16 mouse cellular contexts compared by ENCODE assay signal in genomic region chr7:73302501-73302900, GRCm38 (mm10).
DNase-seq lines count a peak whose midpoint lies in the region; ATAC-seq lines count a peak whose summit lies in the region.
"Had no signal": no experiment of that assay in that cellular context is flagged by ENCODE, and none has a peak within 500 bp of the region (broad histone marks: within the 10 kb centered on the region; RNA-seq: fewer than 3 reads in every experiment).

No protein-coding gene starts in this region.

- H3K27ac ChIP-seq in heart, embryonic 10.5 days, result no peak overlapping the region
- peak overlapping the region; percentile 54 for H3K27ac ChIP-seq in forebrain, embryonic 12.5 days
- peak overlapping the region; percentile 84 for H3K27ac ChIP-seq in midbrain, embryonic 10.5 days (replicated peaks)
- H3K27ac ChIP-seq in neural tube, embryonic 15.5 days (replicated peaks), result peak overlapping the region; percentile 42
- H3K27ac ChIP-seq: liver, embryonic 15.5 days had no signal

- no peak overlapping the region for H3K9ac ChIP-seq in forebrain, embryonic 12.5 days
- H3K9ac ChIP-seq in neural tube, embryonic 15.5 days (replicated peaks), result no peak overlapping the region
- H3K9ac ChIP-seq: liver, embryonic 15.5 days had no signal

- DNase-seq in heart, embryonic 10.5 days (ENCODE audit: low spot score), result peak; percentile 30
- no peak for DNase-seq in heart, adult 18-20 months
- DNase-seq in midbrain, embryonic 10.5 days (ENCODE audit: low spot score), result peak; percentile 43
- no peak for DNase-seq in right cerebral cortex, postnatal 36 days (ENCODE audit: low spot score in 2 of 2)
- no peak for DNase-seq in lung, postnatal 4 days
- DNase-seq in right cerebral cortex, adult 2 months (ENCODE audit: low spot score in 2 of 2), result no peak
- DNase-seq: adrenal gland, postnatal 14 days; cerebellum, adult 18-20 months; kidney, postnatal 25 days; thymus, adult 2 months had no signal

- H3K4me2 ChIP-seq in forebrain, embryonic 12.5 days, result no peak overlapping the region
- H3K4me2 ChIP-seq in neural tube, embryonic 15.5 days, result no peak overlapping the region
- H3K4me2 ChIP-seq: liver, embryonic 15.5 days had no signal

- H3K9me3 ChIP-seq in heart, embryonic 10.5 days, result no peaks in the 10 kb centered on the region
- no peaks in the 10 kb centered on the region for H3K9me3 ChIP-seq in forebrain, embryonic 12.5 days
- H3K9me3 ChIP-seq in midbrain, embryonic 10.5 days (replicated peaks), result no peaks in the 10 kb centered on the region
- H3K9me3 ChIP-seq in neural tube, embryonic 15.5 days (replicated peaks), result no peaks in the 10 kb centered on the region
- H3K9me3 ChIP-seq: liver, embryonic 15.5 days had no signal

- H3K27me3 ChIP-seq in heart, embryonic 10.5 days (ENCODE audit: insufficient read depth, poor library complexity, severe bottlenecking), result peaks cover 16% of the 10 kb centered on the region
- no peaks in the 10 kb centered on the region for H3K27me3 ChIP-seq in forebrain, embryonic 12.5 days
- H3K27me3 ChIP-seq in midbrain, embryonic 10.5 days (ENCODE audit: low read depth, poor library complexity, severe bottlenecking), result 0 out of 2 replicates have a peak, but pooled peaks cover 4% of the 10 kb centered on the region
- no peaks in the 10 kb centered on the region for H3K27me3 ChIP-seq in neural tube, embryonic 15.5 days (replicated peaks)
- H3K27me3 ChIP-seq: Patski had no signal

- peaks cover 4% of the 10 kb centered on the region; the same call in 1 of the 2 replicates for H3K4me1 ChIP-seq in heart, embryonic 10.5 days
- peaks cover 52% of the 10 kb centered on the region for H3K4me1 ChIP-seq in forebrain, embryonic 12.5 days
- H3K4me1 ChIP-seq in midbrain, embryonic 10.5 days, result peaks cover 58% of the 10 kb centered on the region
- peaks cover 32% of the 10 kb centered on the region for H3K4me1 ChIP-seq in neural tube, embryonic 15.5 days
- H3K4me1 ChIP-seq: liver, embryonic 15.5 days had no signal

- WGBS in heart, embryonic 10.5 days, result 67% methylated on average over 3 of the region's 3 CpGs
- WGBS in forebrain, embryonic 12.5 days, result 43% methylated on average over 3 of the region's 3 CpGs
- WGBS in midbrain, embryonic 10.5 days, result 63% methylated on average over 3 of the region's 3 CpGs
- 37% methylated on average over 3 of the region's 3 CpGs for WGBS in neural tube, embryonic 15.5 days

- peak; percentile 47; the same call in 1 of the 2 replicates for ATAC-seq in forebrain, embryonic 12.5 days (ENCODE audit: low FRiP score)
- ATAC-seq in neural tube, embryonic 15.5 days (ENCODE audit: low FRiP score), result peak; percentile 78
- ATAC-seq: CD4-positive, CD25-positive, alpha-beta regulatory T cell, adult 4 months; Patski had no signal

- no peak overlapping the region for H3K4me3 ChIP-seq in heart, embryonic 10.5 days
- no peak overlapping the region for H3K4me3 ChIP-seq in forebrain, embryonic 12.5 days (replicated peaks)
- H3K4me3 ChIP-seq in midbrain, embryonic 10.5 days, result no peak overlapping the region
- no peak overlapping the region for H3K4me3 ChIP-seq in neural tube, embryonic 15.5 days (replicated peaks)
- H3K4me3 ChIP-seq: erythroblast, embryonic 14.5 days; liver, embryonic 15.5 days had no signal

- no peaks in the 10 kb centered on the region for H3K36me3 ChIP-seq in heart, embryonic 10.5 days
- H3K36me3 ChIP-seq in forebrain, embryonic 12.5 days (replicated peaks), result no peaks in the 10 kb centered on the region
- H3K36me3 ChIP-seq in midbrain, embryonic 10.5 days, result no peaks in the 10 kb centered on the region
- H3K36me3 ChIP-seq in neural tube, embryonic 15.5 days, result no peaks in the 10 kb centered on the region
- H3K36me3 ChIP-seq: liver, embryonic 15.5 days had no signal

Comparison
In these comparisons a context has a peak if more than half of its experiments do, and no peak if none do; other contexts are left out.
1. DNase-seq: peak in heart, embryonic 10.5 days (single experiment) and midbrain, embryonic 10.5 days (single experiment); none in heart, adult 18-20 months (0 of 2), right cerebral cortex, postnatal 36 days (0 of 2), lung, postnatal 4 days (0 of 2) and right cerebral cortex, adult 2 months (0 of 2).